Comparison of ENCODE assay signal across 9 mouse cellular contexts in genomic region chr11:69527098-69528030, GRCm38 (mm10). TPM values are rescaled to one million over a fixed set of nuclear protein-coding genes. Genes with fewer than 3 reads are reported as not detected.
A peak's percentile ranks its signal among the peaks of the same experiment; 100 is the strongest.
DNase-seq lines count a peak whose midpoint lies in the region; ATAC-seq and TF ChIP-seq lines count a peak whose summit lies in the region.
"Had no signal": no experiment of that assay in that cellular context is flagged by ENCODE, and none has a peak within 500 bp of the region (broad histone marks: within the 10 kb centered on the region; RNA-seq: fewer than 3 reads in every experiment).

No protein-coding gene starts in this region.

- no peak for TF ChIP-seq EP300 in heart, postnatal 0 days (IDR thresholded peaks at IDR 0.05; ENCODE audit: low read depth)
- no peak for TF ChIP-seq EP300 in heart, adult 2 months (IDR thresholded peaks at IDR 0.05; ENCODE audit: insufficient read depth, low read depth, low read length)

- H3K4me2 ChIP-seq in heart, postnatal 0 days (ENCODE audit: low read depth, low read length): peak overlapping the region; percentile 44
- peak overlapping the region; percentile 53 for H3K4me2 ChIP-seq in midbrain, embryonic 13.5 days (replicated peaks)

- no peak for TF ChIP-seq POLR2A in heart, adult 2 months (IDR thresholded peaks at IDR 0.05; ENCODE audit: insufficient read depth, low read depth, low read length)

- H3K4me3 ChIP-seq in heart, postnatal 0 days (ENCODE audit: low read depth, low read length): peak overlapping the region; percentile 23
- no peak overlapping the region for H3K4me3 ChIP-seq in heart, adult 2 months
- peak overlapping the region; percentile 48 for H3K4me3 ChIP-seq in hindbrain, embryonic 10.5 days
- peak overlapping the region; percentile 25 for H3K4me3 ChIP-seq in midbrain, embryonic 13.5 days (replicated peaks)

- ATAC-seq in heart, postnatal 0 days (ENCODE audit: insufficient read depth, low read depth): no peak
- ATAC-seq in midbrain, embryonic 13.5 days: peak; percentile 86

- H3K27ac ChIP-seq in heart, postnatal 0 days (ENCODE audit: low read depth): no peak overlapping the region
- H3K27ac ChIP-seq in heart, adult 2 months: no peak overlapping the region
- H3K27ac ChIP-seq in hindbrain, embryonic 10.5 days: peak overlapping the region; percentile 94
- peak overlapping the region; percentile 98 for H3K27ac ChIP-seq in midbrain, embryonic 13.5 days

- H3K36me3 ChIP-seq in heart, postnatal 0 days (replicated peaks; ENCODE audit: control insufficient read depth, insufficient read depth, low read length): no peaks in the 10 kb centered on the region
- H3K36me3 ChIP-seq in heart, adult 2 months (ENCODE audit: control insufficient read depth, insufficient read depth, low read length): no peaks in the 10 kb centered on the region
- H3K36me3 ChIP-seq in hindbrain, embryonic 10.5 days: no peaks in the 10 kb centered on the region; the same call in 1 of the 2 replicates
- 0 out of 2 replicates have a peak, but pooled peaks cover 3% of the 10 kb centered on the region for H3K36me3 ChIP-seq in midbrain, embryonic 13.5 days
- H3K36me3 ChIP-seq: G1E had no signal

- H3K4me1 ChIP-seq in heart, postnatal 0 days (ENCODE audit: control insufficient read depth, insufficient read depth): no peaks in the 10 kb centered on the region
- H3K4me1 ChIP-seq in heart, adult 2 months (ENCODE audit: control insufficient read depth, insufficient read depth, low read length): no peaks in the 10 kb centered on the region
- peaks cover 22% of the 10 kb centered on the region for H3K4me1 ChIP-seq in hindbrain, embryonic 10.5 days (replicated peaks)
- peaks cover 23% of the 10 kb centered on the region for H3K4me1 ChIP-seq in midbrain, embryonic 13.5 days (replicated peaks)

- no peak overlapping the region for H3K9ac ChIP-seq in heart, postnatal 0 days (replicated peaks; ENCODE audit: low read depth, low read length)
- H3K9ac ChIP-seq in heart, adult 2 months (ENCODE audit: low read depth, low read length): no peak overlapping the region
- H3K9ac ChIP-seq in midbrain, embryonic 13.5 days (replicated peaks): peak overlapping the region; percentile 68

- WGBS in heart, postnatal 0 days: 16% methylated on average over 30 of the region's 30 CpGs
- WGBS in heart, adult 2 months: 26% methylated on average over 30 of the region's 30 CpGs
- WGBS in hindbrain, embryonic 10.5 days: 6% methylated on average over 30 of the region's 30 CpGs
- WGBS in midbrain, embryonic 13.5 days: 2% methylated on average over 30 of the region's 30 CpGs

- DNase-seq in heart, postnatal 0 days (ENCODE audit: low spot score): no peak
- no peak for DNase-seq in heart, adult 2 months
- DNase-seq in brain, embryonic 18.5 days (ENCODE audit: low read depth, low spot score): peak; percentile 54
- peak; percentile 78 for DNase-seq in hindbrain, embryonic 10.5 days (ENCODE audit: low spot score)
- no peak for DNase-seq in natural killer cell, adult 2 months (ENCODE audit: low spot score in 2 of 2)
- no peak for DNase-seq in layer of hippocampus, adult 9-10 months (ENCODE audit: low spot score)
- DNase-seq in kidney, postnatal 25 days: no peak

- no peak for TF ChIP-seq CTCF in heart, postnatal 0 days (IDR thresholded peaks at IDR 0.05; ENCODE audit: low read depth)
- TF ChIP-seq CTCF in heart, adult 2 months (IDR thresholded peaks at IDR 0.05): no peak

- intact Hi-C loops in heart, adult 2 months (cut with DNase I): no loop called here

- 0 out of 2 replicates have a peak, but pooled peaks cover 9% of the 10 kb centered on the region for H3K27me3 ChIP-seq in heart, postnatal 0 days (ENCODE audit: control insufficient read depth, insufficient read depth, low read length)
- H3K27me3 ChIP-seq in heart, adult 2 months (ENCODE audit: control insufficient read depth, insufficient read depth, low read length): no peaks in the 10 kb centered on the region
- peaks cover 4% of the 10 kb centered on the region; the same call in 1 of the 2 replicates for H3K27me3 ChIP-seq in hindbrain, embryonic 10.5 days (ENCODE audit: insufficient read depth, poor library complexity, severe bottlenecking)
- no peaks in the 10 kb centered on the region for H3K27me3 ChIP-seq in midbrain, embryonic 13.5 days

- no peaks in the 10 kb centered on the region for H3K9me3 ChIP-seq in heart, postnatal 0 days (replicated peaks; ENCODE audit: control insufficient read depth, low read length)
- H3K9me3 ChIP-seq in hindbrain, embryonic 10.5 days: no peaks in the 10 kb centered on the region
- no peaks in the 10 kb centered on the region for H3K9me3 ChIP-seq in midbrain, embryonic 13.5 days
- H3K9me3 ChIP-seq: G1E had no signal

- no peaks in the 10 kb centered on the region for H3K79me2 ChIP-seq in heart, adult 2 months (replicated peaks; ENCODE audit: control insufficient read depth, insufficient read depth, low read length)

RNA-seq across cellular contexts. Expression of gene Dnah2, which starts 21.5 kb away (rescaled TPM):
- not detected in 2 replicates for total RNA-seq in heart, postnatal 0 days (2014; rRNA removed; ENCODE audit: low replicate concordance)
- 0.03 and 0.30 TPM in 2 replicates for polyA plus RNA-seq in heart, postnatal 0 days (2015; fragmentation: Nextera tagmentation; extraction: Ambion mirVana)
- under 1 TPM; 0.08 to 0.41 TPM for total RNA-seq in heart, adult 2 months (2021)
- polyA plus RNA-seq in heart, adult 2 months (2012; rRNA removed): 0.15 and 0.23 TPM in 2 replicates
- polyA plus RNA-seq in hindbrain, embryonic 10.5 days (2016; fragmentation: Nextera tagmentation; extraction: Ambion mirVana): 2.0 and 2.6 TPM in 2 replicates
- polyA plus RNA-seq in midbrain, embryonic 13.5 days (2015; fragmentation: Nextera tagmentation; extraction: Ambion mirVana): 2.2 and 2.7 TPM in 2 replicates

RNA-seq across cellular contexts. Expression of gene Efnb3, which starts 32.6 kb away (rescaled TPM):
- 70.1 and 79.5 TPM in 2 replicates for total RNA-seq in heart, postnatal 0 days (2014; rRNA removed; ENCODE audit: low replicate concordance)
- 69.4 and 75.6 TPM in 2 replicates for polyA plus RNA-seq in heart, postnatal 0 days (2015; fragmentation: Nextera tagmentation; extraction: Ambion mirVana)
- 100 to 1,000 TPM in 1 of 2 experiments, 10 to 100 TPM in 1; 89.2 to 106 TPM for total RNA-seq in heart, adult 2 months (2021)
- 57.4 and 95.6 TPM in 2 replicates for polyA plus RNA-seq in heart, adult 2 months (2012; rRNA removed)
- polyA plus RNA-seq in hindbrain, embryonic 10.5 days (2016; fragmentation: Nextera tagmentation; extraction: Ambion mirVana): 61.9 and 67.2 TPM in 2 replicates
- 95.0 and 130 TPM in 2 replicates for polyA plus RNA-seq in midbrain, embryonic 13.5 days (2015; fragmentation: Nextera tagmentation; extraction: Ambion mirVana)

RNA-seq across cellular contexts. Expression of gene Wrap53, which starts 52.7 kb away (rescaled TPM):
- total RNA-seq in heart, postnatal 0 days (2014; rRNA removed; ENCODE audit: low replicate concordance): 12.4 and 18.7 TPM in 2 replicates
- 6.7 and 7.8 TPM in 2 replicates for polyA plus RNA-seq in heart, postnatal 0 days (2015; fragmentation: Nextera tagmentation; extraction: Ambion mirVana)
- 1 to 10 TPM; 5.4 to 5.6 TPM for total RNA-seq in heart, adult 2 months (2021)
- polyA plus RNA-seq in heart, adult 2 months (2012; rRNA removed): 10.1 and 10.5 TPM in 2 replicates
- 40.6 and 41.4 TPM in 2 replicates for polyA plus RNA-seq in hindbrain, embryonic 10.5 days (2016; fragmentation: Nextera tagmentation; extraction: Ambion mirVana)
- 24.5 and 26.9 TPM in 2 replicates for polyA plus RNA-seq in midbrain, embryonic 13.5 days (2015; fragmentation: Nextera tagmentation; extraction: Ambion mirVana)

RNA-seq across cellular contexts. Expression of gene Trp53, which starts 52.8 kb away (rescaled TPM):
- 33.6 and 35.9 TPM in 2 replicates for total RNA-seq in heart, postnatal 0 days (2014; rRNA removed; ENCODE audit: low replicate concordance)
- 31.5 and 32.6 TPM in 2 replicates for polyA plus RNA-seq in heart, postnatal 0 days (2015; fragmentation: Nextera tagmentation; extraction: Ambion mirVana)
- total RNA-seq in heart, adult 2 months (2021): 10 to 100 TPM; 13.6 to 15.3 TPM
- polyA plus RNA-seq in heart, adult 2 months (2012; rRNA removed): 35.0 and 41.6 TPM in 2 replicates
- polyA plus RNA-seq in hindbrain, embryonic 10.5 days (2016; fragmentation: Nextera tagmentation; extraction: Ambion mirVana): 166 and 173 TPM in 2 replicates
- 84.2 and 93.4 TPM in 2 replicates for polyA plus RNA-seq in midbrain, embryonic 13.5 days (2015; fragmentation: Nextera tagmentation; extraction: Ambion mirVana)

Comparison
In these comparisons a context has a peak if more than half of its experiments do, and no peak if none do; other contexts are left out.
1. DNase-seq: peak in brain, embryonic 18.5 days (single experiment) and hindbrain, embryonic 10.5 days (single experiment); none in heart, postnatal 0 days (single experiment), heart, adult 2 months (0 of 2), natural killer cell, adult 2 months (0 of 2), layer of hippocampus, adult 9-10 months (single experiment) and kidney, postnatal 25 days (0 of 2).
2. H3K27ac ChIP-seq: peak in hindbrain, embryonic 10.5 days (single experiment) and midbrain, embryonic 13.5 days (single experiment); none in heart, postnatal 0 days (single experiment) and heart, adult 2 months (single experiment).